Mouse (Mus musculus) midbrain, embryonic 10.5 days (tissue): ENCODE measurements at regions not wholly inside any gene's neighbourhood (a gene's known extent, or its start where the extent isn't known, plus 50 kb on each side); places are given as distances from the start of the nearest gene placed in this dataset.

Experiments
- DNase-seq: peaks from one replicate; pipeline ENCODE4 v3.0.0-alpha.2; 2017; ENCODE audit warnings: low spot score
- H3K27ac ChIP-seq: fragments of 300-500 bp; sonication (generic); replicated peaks from 2 replicates; pipeline ENCODE4 v1.5.1; 2016; ENCODE audit warnings: mild to moderate bottlenecking
- H3K27me3 ChIP-seq: fragments of 300-500 bp; sonication (generic); 2 replicates; pipeline ENCODE4 v1.6.1; 2016; ENCODE audit warnings: low read depth, mild to moderate bottlenecking; ENCODE audit not compliant: poor library complexity, severe bottlenecking
- H3K36me3 ChIP-seq: fragments of 300-500 bp; sonication (generic); 2 replicates; pipeline ENCODE4 v1.6.1; 2016; ENCODE audit warnings: mild to moderate bottlenecking, moderate library complexity
- H3K4me1 ChIP-seq: fragments of 300-500 bp; sonication (generic); 2 replicates; pipeline ENCODE4 v1.6.1; 2016
- H3K4me3 ChIP-seq: fragments of 300-500 bp; sonication (generic); 2 replicates; pipeline ENCODE4 v1.5.1; 2016; ENCODE audit warnings: mild to moderate bottlenecking, moderate library complexity
- H3K9me3 ChIP-seq: fragments of 300-500 bp; sonication (generic); replicated peaks from 2 replicates; pipeline ENCODE4 v1.6.1; 2016; ENCODE audit warnings: mild to moderate bottlenecking
- whole genome bisulfite sequencing: fragments of 180-500 bp; shearing (Covaris S2); methylation state at CpG from one replicate; pipeline ENCODE4 v1.1.7; 2016; 5-methylcytosine and 5-hydroxymethylcytosine counted together

- no peak for DNase-seq
- 57% methylated on average over 13 of the region's 13 CpGs for WGBS
- Histone ChIP-seq H3K36me3 (no peaks in the 10 kb centered on the region), H3K4me1 (peaks cover 16% of the 10 kb centered on the region), H3K27me3 (peaks cover 10% of the 10 kb centered on the region), H3K27ac (peak overlapping the region; percentile 59; the same call in 1 of the 2 replicates), H3K4me3 (no peak overlapping the region), H3K9me3 (no peaks in the 10 kb centered on the region; the same call in 1 of the 2 replicates)
Observed at GRCm38 (mm10) chr16:90628605-90629120, 98.5 kb downstream of the Mis18a start.

GRCm38 (mm10) chr16:90626035-90626670 is 101.1 kb downstream of the Mis18a start:
- Histone ChIP-seq H3K4me3 (no peak overlapping the region), H3K9me3 (no peaks in the 10 kb centered on the region; the same call in 1 of the 2 replicates), H3K36me3 (no peaks in the 10 kb centered on the region), H3K4me1 (peaks cover 26% of the 10 kb centered on the region), H3K27me3 (peaks cover 10% of the 10 kb centered on the region), H3K27ac (no peak overlapping the region)
- DNase-seq, result no peak
- WGBS, result 81% methylated on average over 9 of the region's 9 CpGs

- Histone ChIP-seq H3K4me1 (peaks cover 26% of the 10 kb centered on the region), H3K27me3 (peaks cover 4% of the 10 kb centered on the region; the same call in 1 of the 2 replicates), H3K9me3 (no peaks in the 10 kb centered on the region; the same call in 1 of the 2 replicates), H3K36me3 (no peaks in the 10 kb centered on the region), H3K4me3 (no peak overlapping the region), H3K27ac (no peak overlapping the region)
- no peak for DNase-seq
- WGBS, result 86% methylated on average over 16 of the region's 16 CpGs
Observed at GRCm38 (mm10) chr16:90625301-90626034, 101.7 kb downstream of the Mis18a start.

GRCm38 (mm10) chr16:90624039-90624625 is 103.1 kb downstream of the Mis18a start:
- no peaks in the 10 kb centered on the region for H3K36me3 ChIP-seq
- H3K27me3 ChIP-seq, result no peaks in the 10 kb centered on the region
- no peak for DNase-seq
- WGBS, result 78% methylated on average over 17 of the region's 17 CpGs
- H3K4me3 ChIP-seq, result no peak overlapping the region
- H3K27ac ChIP-seq, result no peak overlapping the region
- H3K9me3 ChIP-seq, result no peaks in the 10 kb centered on the region; the same call in 1 of the 2 replicates
- H3K4me1 ChIP-seq, result peaks cover 14% of the 10 kb centered on the region

- Histone ChIP-seq H3K4me1 (peaks cover 10% of the 10 kb centered on the region), H3K4me3 (no peak overlapping the region), H3K9me3 (no peaks in the 10 kb centered on the region; the same call in 1 of the 2 replicates), H3K27me3 (no peaks in the 10 kb centered on the region), H3K36me3 (no peaks in the 10 kb centered on the region), H3K27ac (no peak overlapping the region)
- 84% methylated on average over 8 of the region's 8 CpGs for WGBS
- no peak for DNase-seq
Observed at GRCm38 (mm10) chr16:90622677-90623225, 104.5 kb downstream of the Mis18a start.

GRCm38 (mm10) chr16:90621761-90622411 is 105.3 kb downstream of the Mis18a start:
- peaks cover 10% of the 10 kb centered on the region for H3K4me1 ChIP-seq
- 77% methylated on average over 13 of the region's 13 CpGs for WGBS
- no peaks in the 10 kb centered on the region for H3K27me3 ChIP-seq
- DNase-seq, result no peak
- 0 out of 2 replicates have a peak overlapping the region, but pooled peaks have one; percentile 25 for H3K27ac ChIP-seq
- H3K4me3 ChIP-seq, result no peak overlapping the region
- no peaks in the 10 kb centered on the region; the same call in 1 of the 2 replicates for H3K9me3 ChIP-seq
- H3K36me3 ChIP-seq, result no peaks in the 10 kb centered on the region

- no peak overlapping the region for H3K4me3 ChIP-seq
- no peak overlapping the region for H3K27ac ChIP-seq
- no peaks in the 10 kb centered on the region for H3K36me3 ChIP-seq
- peaks cover 10% of the 10 kb centered on the region for H3K4me1 ChIP-seq
- DNase-seq, result no peak
- WGBS, result 77% methylated on average over 13 of the region's 13 CpGs
- H3K9me3 ChIP-seq, result no peaks in the 10 kb centered on the region
- no peaks in the 10 kb centered on the region for H3K27me3 ChIP-seq
Observed at GRCm38 (mm10) chr16:90619565-90620311, 107.5 kb downstream of the Mis18a start.

- no peaks in the 10 kb centered on the region for H3K27me3 ChIP-seq
- no peak overlapping the region for H3K27ac ChIP-seq
- no peak overlapping the region for H3K4me3 ChIP-seq
- H3K36me3 ChIP-seq, result no peaks in the 10 kb centered on the region
- DNase-seq, result no peak
- no peaks in the 10 kb centered on the region for H3K9me3 ChIP-seq
- H3K4me1 ChIP-seq, result no peaks in the 10 kb centered on the region
- 88% methylated on average over 10 of the region's 10 CpGs for WGBS
Observed at GRCm38 (mm10) chr16:90615791-90616190, 111.4 kb downstream of the Mis18a start.

GRCm38 (mm10) chr16:90614137-90614536 is 113.1 kb downstream of the Mis18a start:
- H3K36me3 ChIP-seq, result no peaks in the 10 kb centered on the region
- H3K27ac ChIP-seq, result no peak overlapping the region
- H3K4me1 ChIP-seq, result no peaks in the 10 kb centered on the region
- no peaks in the 10 kb centered on the region for H3K9me3 ChIP-seq
- H3K27me3 ChIP-seq, result no peaks in the 10 kb centered on the region
- no peak overlapping the region for H3K4me3 ChIP-seq
- DNase-seq, result no peak
- 92% methylated on average over 1 of the region's 1 CpGs for WGBS

- 91% methylated on average over 22 of the region's 22 CpGs for WGBS
- Histone ChIP-seq H3K4me3 (no peak overlapping the region), H3K36me3 (no peaks in the 10 kb centered on the region), H3K9me3 (no peaks in the 10 kb centered on the region), H3K4me1 (no peaks in the 10 kb centered on the region), H3K27ac (no peak overlapping the region), H3K27me3 (no peaks in the 10 kb centered on the region)
- DNase-seq, result no peak
Observed at GRCm38 (mm10) chr16:90610097-90610808, 117.0 kb downstream of the Mis18a start.

- 85% methylated on average over 7 of the region's 7 CpGs for WGBS
- Histone ChIP-seq H3K4me1 (no peaks in the 10 kb centered on the region), H3K27me3 (no peaks in the 10 kb centered on the region), H3K36me3 (no peaks in the 10 kb centered on the region), H3K27ac (no peak overlapping the region), H3K9me3 (peaks cover 12% of the 10 kb centered on the region; the same call in 1 of the 2 replicates), H3K4me3 (no peak overlapping the region)
- DNase-seq, result no peak
Observed at GRCm38 (mm10) chr16:90599329-90599870, 127.8 kb downstream of the Mis18a start.
